Mouse (Mus musculus) lung, postnatal 14 days (tissue): ENCODE measurements around the gene Nmb.
A peak's percentile ranks its signal among the peaks of the same experiment; 100 is the strongest.

Experiments
- DNase-seq: peaks from one replicate; pipeline ENCODE4 v3.0.0; 2021

Gene Nmb

DNA sequence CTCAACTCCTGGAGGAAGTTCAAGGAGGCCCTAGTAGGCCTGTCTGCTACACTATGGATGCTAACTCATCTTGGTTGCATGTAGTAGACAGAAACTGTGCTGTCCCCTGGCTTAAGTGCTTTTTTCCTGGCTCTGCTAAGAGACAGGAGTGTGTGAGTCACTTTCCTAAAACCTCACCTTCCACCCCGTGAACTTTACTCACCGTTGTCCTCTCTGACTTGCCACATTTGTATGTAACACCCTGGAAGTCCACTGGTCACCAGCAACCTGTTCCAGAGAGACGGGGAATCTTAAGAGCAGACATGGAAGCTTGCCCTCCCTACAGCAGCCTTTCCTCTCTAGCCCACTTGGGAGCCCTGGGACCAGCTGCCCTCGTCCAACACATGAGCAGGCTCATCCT lies 7.2 kb downstream of the Nmb start:
- no peak for DNase-seq

DNA sequence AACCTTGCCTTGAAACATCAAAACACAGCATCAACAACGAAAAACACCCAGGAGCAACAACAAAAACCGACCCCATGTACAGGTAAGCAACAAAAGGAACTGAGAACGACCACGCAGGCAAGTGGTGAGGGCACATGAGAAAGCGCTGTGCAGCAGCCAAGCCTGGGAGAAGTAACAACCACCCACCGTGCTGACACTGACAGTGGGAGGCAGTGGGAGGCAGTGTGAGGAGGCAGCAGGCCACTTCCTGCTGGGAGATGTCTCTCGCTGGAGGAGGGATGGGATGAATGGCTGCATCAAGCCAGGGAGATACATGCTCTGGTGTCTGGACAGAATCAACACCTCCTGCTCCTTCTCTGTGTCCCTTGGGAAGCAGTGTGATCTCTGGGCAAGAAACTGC lies 7.7 kb downstream of the Nmb start:
- no peak for DNase-seq

DNA sequence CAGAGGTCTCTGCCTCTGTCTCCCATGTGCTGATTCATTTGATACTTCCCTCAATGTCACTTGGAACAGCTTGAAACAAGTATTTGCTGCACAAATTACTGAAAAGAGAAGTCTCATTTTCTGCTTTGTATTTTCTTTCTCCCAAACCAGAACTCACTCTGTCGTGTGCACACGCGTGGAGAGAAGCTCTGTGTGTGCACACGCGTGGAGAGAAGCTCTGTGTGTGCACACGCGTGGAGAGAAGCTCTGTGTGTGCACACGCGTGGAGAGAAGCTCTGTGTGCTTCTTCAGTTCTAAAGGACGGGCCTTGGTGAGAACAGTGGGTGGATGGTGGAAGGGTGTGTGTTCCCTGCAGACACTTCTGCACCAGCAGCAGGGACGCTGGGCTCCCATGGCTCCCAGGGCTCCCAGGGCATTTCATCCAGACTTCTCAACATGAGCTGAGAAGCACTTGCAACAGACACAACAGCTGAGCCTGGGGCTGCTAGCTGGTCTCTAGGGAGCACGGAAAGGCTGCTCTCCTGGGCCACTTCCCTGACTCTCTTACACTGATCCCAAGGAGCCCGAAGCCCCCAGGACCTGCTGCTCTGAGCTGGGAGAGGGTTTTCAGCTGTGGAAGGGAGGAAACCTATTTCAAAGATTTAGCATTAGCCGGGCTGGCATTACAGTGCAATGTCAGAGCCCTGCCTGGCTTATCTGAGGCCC lies 9.9 kb downstream of the Nmb start:
- no peak for DNase-seq

DNA sequence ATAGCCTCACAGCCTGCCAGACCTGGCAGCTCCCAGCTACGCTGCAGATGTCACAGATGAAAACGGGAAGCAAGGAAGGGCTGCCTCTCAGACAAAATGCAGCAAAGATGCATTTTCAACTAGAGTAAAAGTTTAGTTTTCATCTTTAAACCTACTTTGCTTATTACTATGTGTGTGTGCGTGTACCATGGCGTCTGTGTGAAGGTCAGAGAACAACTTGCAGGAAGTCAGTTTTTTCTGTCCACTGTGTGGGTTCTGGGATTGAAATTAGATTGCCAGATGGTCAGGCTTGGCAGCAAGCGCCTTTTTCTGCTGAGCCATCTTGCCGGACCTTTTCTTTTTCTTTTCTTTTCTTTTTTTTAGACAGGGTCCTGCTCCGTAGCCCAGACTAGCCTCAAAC lies 10.7 kb downstream of the Nmb start:
- no peak for DNase-seq

DNA sequence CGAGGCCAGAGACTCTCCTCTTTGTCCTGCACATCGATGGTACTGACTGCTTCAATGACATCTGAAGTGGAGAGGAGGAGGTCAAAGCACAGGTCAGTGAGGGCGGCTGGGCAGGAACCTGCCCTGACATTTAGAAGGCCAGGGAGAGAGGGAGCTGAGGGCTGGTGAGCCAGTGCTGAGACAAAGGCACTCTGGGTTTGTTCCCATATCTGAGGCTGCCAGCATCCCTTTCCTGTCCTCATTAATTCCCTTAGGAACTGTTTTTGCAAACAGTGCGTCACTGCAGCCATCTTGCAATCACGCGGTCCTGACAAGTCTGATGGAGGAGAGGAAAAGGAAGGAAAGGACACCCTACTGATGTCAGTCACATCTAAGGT lies 11.1 kb downstream of the Nmb start:
- DNase-seq: no peak

DNA sequence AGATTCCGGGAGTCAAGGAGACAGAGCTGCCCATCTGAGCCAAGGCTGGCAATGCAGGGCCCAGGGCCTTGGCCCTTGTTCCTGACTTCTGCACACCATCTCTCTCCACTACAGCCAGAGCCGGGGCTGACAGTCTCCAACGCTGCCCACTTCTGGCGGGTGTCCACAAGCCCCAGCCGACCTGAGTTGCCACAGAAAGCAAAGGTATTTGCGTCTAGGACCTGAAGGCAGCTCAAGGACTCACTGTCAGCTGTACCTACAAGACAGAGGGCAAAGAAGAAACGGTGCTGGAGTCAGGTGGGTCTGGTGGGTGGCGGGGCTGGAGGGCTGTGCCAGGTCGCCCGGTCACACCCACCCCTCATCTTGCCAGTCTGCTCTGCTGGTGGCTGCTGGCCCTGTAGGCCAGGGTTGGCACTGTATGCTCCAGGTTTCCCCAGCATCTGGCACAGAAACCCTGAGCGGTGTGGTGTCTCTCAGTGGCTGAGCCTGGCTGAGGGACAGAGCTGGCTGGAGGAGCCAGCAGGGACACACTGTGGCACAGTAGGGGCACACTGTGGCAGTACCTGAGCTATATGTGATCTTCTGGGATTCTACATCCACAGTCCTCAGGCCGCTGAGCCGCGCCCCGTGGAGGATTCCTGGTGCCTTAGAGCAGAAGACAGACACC lies 11.7 kb downstream of the Nmb start:
- no peak for DNase-seq

DNA sequence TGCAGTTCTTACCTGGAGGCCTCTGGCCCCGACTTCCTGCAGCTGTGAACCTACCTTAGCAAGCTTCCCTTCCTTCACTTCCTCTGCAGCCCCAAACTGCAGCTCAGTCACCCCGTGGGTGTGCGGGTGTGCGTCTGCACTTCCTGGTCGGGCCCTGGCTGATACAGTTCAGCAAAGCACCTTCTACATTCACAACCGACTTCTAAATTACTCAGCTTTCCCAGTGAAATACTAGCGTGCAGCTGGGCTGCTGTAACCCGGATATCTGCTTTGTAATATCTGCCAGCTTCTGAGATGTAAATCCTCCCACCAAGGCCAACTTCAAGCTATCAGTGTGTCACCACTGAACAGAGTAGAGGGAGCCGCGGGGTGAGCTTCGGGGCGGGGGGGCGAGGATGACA lies 15.0 kb downstream of the Nmb start:
- no peak for DNase-seq

DNA sequence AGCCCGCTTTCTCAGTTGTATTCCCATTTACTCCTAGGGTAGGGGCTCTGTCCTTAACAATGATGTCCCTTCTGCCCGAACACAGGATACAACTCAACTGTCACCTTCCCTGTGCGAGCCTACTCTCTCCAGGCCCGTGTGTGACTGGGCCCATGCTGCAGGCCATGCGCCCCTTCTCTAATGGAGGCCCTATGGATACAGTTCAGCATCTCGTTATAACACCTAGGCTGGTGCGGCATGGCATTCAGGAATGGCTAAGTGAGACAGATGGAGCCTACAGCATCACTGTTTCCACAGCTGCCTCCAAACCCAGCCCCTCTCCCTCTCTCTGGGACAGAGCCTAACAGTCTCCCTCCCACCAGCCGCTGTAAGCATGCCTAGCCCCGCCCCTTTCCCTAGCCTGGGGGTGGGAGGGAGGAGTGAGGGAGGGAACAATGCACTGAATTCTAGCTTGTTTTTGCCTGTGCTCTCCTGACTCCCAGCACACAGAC lies 15.8 kb downstream of the Nmb start:
- DNase-seq: peak; percentile 43

DNA sequence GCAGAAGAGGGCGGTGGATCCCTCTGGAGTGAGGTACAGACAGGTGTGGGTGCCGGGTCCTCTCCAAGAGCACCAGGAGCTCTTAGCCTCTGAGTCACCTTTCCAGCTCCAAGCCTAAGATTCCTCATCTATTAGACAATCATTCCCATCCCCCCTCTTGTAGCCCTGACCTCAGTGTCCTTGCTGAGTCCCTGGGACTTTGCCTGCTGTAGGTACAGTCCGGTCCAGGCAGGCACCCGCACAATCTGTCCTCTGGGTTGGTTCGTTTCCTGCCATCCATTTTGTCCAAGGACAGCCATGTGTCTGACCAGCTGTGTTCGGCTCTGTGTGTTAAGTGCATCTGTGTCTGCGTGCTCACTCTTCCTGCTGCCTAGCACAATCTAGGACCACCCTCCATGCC lies 16.3 kb downstream of the Nmb start:
- no peak for DNase-seq

DNA sequence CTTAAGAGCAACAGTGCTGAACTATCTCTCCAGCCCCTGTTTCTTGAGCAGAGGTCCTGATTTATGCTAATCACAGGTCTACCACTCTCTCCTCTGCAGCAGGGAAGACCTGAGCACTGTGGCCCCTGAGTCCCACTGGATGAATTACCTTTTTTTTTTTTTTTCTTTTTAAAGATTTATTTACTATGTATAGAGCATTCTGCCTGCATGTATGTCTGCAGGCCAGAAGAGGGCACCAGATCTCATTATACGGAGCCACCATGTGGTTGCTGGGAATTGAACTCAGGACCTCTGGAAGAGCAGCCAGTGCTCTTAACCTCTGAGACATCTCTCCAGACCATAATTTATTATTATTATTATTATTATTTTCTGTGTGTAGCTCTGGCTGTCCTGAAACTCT lies 19.2 kb downstream of the Nmb start:
- peak; percentile 28 for DNase-seq

DNA sequence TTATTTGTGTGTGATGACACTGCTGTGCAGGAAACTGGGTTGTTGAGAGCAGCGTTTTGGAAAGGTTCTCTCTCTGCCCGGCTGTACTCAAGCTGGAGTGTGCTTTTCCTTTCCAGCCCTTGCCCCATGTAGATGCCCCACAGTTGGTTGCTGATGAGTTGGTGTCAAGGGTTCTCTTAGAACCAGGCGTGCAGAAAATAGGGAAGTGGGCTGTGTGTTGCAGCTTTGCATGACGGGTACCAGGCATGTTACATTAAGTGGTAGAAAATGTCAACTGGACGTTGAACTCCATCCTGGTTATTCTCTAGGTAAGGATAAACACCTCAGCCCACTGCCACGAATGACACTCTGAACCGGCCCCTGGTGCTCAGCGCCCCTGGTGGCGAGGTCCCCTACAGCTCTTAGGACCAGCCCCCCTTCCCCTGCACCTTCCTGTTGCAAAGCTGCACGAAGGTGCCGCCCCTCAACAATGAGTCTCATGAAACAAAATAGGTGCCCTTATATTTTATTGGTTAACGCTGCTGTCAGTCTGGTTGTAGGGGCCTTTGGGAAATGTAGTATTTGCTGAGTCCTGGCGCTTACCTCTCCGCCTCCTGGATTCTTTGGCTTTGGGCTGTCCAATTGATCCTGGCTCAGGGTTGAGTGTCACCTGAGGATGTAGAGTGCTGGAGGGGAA lies 21.9 kb downstream of the Nmb start:
- peak; percentile 61 for DNase-seq

DNA sequence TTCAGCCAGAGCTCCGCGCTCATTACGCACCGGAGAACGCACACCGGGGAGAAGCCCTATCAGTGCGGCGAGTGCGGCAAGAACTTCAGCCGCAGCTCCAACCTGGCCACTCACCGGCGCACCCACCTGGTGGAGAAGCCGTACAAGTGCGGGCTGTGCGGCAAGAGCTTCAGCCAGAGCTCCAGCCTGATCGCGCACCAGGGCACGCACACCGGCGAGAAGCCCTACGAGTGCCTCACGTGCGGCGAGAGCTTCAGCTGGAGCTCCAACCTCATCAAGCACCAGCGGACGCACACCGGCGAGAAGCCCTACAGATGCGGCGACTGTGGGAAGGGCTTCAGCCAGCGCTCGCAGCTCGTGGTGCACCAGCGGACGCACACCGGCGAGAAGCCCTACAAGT lies 29.1 kb downstream of the Nmb start:
- DNase-seq: no peak

DNA sequence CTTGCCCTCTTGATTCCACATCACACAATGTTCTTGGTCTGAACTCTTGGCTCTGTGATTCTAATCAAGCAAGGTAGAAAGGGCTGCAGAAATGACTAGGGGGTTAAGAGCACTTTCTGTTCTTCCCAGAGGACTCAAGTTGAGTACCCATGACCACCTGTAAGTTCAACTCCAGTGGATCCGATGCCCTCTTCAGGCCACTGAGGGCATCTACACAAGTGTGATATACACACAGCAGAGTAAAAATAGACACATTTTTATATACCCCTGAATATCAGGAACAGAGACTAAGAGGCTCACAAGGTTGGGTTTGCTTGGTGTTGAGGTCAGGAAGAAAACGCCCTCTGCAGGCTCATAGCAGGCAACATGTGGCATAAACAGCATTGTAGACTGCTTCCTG lies 31.2 kb downstream of the Nmb start:
- DNase-seq: no peak

DNA sequence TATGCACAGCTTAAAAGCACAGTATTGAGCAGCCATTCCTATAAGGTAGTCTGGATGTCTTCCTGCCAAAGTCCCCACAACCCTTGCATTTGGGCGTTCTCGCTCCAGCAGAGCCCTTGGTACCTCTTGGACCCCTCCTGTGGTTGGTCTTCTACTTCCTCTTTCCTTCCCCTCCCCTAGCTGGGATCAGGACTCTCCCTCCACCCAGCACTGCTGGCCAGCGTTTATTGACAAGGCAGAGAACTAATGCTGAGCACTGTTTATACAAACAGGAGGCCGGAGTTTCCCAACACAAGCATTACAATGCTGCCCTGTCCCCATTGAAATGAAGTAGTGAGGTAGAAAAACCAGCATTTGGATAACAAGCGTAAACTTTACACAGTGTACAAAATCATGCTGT lies 31.8 kb downstream of the Nmb start:
- no peak for DNase-seq

DNA sequence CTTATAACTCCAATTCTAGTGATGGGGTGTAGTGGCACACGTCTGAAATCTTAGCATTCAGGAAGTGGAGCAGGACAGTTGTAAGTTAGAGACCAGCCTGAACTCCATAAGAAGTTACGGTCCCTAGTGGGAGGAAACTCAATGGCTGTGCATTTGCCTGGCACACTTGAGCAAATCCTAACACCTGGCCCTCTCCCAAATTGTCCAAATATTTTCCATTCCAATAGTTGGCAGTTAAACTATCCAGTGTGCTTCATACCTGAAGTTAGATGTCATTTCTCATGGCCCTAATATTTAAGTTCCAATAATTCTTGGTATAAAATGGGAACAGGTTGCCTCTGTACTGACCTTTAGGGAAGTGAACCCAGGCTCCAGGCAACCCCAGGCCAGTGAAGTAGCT lies 36.2 kb downstream of the Nmb start:
- no peak for DNase-seq

DNA sequence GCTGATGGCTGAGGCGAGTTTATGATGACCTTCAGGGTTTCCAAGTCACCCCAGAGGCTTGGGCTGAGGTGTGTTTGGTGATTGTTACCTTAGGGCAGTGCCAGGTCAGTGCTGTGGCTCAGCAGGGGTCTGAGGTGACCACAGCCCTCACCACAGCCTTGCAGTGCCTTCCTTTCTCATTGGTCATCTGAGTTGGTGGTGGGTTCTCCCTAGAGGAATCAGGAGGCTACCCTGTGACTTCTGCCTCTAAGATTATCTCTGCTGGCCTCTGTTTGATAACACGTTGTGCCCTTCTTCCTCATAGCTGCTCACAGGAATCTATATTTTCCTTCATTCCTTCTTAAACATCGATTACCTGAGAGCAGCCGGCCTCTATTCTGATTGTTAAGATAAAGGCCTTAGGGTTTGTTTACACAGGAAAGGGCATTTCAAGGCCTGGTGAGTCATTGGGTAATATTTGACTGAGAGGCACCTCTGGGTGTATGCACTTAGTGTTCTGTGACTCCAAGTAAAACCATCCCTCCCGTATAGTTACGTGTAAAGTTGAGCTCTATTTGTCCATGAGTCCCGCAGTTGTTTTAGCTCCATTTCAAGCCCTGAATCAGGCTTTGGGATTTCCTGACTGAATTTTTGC lies 38.2 kb downstream of the Nmb start:
- DNase-seq: no peak

DNA sequence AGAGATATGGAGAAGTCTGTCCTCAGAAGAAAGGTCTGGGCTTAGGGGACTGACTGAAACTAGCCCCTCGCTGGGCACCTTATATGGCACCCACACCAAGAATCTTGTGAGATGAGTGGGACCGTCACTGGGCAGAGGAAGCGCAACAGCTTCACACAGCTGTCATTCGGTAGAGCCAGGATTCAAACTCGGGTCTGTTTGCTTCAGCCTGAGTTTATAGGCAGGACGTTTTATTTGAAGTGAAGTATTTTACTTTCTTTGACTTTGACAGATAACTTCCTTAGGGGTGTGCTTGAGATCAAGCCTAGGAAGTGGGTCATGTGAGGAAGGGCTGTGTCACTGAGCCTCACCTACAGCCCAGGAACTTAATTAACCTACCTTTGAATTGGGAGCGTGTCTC lies 39.4 kb downstream of the Nmb start:
- no peak for DNase-seq

DNA sequence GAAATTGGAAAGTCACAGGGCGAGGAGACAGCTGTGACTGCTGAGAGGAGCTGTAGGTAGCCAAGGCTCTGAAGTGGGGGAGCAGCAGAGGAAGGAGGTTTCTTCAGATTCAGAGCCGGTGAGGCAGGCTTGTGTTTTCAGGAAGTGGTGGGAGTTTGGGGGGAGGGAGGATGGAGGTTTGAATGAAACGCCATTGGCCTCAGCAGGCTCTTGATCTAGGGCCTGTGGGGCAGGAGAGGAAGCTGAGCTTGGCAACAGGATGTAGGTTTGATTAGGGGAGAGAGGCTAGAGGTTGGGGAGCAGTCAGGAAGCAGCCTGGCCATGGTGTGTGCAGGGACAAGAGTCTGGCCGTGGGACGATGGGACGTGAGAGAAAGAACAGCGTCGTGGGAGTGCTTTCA lies 40.0 kb downstream of the Nmb start:
- peak; percentile 13 for DNase-seq

DNA sequence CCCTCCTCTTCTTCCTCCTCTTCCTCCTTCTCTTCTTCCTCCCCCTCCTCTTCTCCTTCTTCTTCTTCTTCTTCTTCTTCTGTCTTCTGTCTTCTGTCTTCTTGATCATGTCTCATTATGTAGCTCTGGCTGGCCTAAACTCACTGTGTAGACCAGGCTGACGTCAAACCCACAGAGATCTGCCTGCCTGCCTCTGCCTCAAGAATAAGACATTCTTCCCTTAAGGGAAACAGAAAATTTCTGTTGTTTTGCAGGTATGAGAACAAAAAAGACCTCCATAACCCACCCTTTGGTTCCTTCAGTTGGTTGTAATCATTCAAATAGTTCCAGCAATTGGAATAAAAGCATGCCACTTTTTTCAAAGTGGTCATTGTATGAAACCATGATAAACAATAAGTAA lies 40.7 kb downstream of the Nmb start:
- DNase-seq: no peak

DNA sequence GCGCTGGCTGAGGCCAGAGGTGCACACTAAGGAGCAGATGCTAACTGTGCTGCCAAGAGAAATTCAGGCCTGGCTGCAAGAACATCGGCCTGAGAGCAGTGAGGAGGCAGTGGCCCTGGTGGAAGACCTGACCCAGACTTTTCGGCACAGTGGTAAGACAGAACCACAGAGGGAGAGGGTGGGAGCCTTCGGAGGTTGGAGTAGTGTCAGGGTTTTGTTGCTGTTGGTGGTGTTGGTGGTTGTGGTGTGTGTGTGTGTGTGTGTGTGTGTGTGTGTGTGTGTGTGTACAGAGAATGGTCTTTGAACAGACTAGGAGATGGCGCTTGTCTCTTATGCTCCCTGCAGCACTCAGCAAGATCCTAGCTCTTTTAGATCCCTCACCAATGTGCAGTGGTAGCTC lies 41.4 kb downstream of the Nmb start:
- no peak for DNase-seq

DNA sequence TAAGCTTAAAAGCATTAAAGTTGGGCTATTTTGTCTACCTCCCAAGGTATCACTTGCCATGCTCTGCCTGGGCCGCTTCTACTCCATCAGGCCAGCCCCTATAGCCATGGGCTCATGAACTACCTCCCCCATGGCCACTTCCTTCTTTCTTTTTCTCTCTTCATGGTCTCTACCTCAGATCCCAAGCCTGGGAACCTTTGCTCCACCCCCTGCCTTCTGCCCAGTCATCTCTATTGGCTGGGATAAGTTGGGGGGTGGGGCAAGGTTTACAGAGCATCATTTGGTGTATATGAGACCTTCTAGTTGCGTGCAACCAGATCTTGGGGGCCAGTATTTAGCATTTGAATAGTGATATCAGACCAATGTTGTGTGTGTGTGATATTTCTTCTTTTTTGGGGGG lies 42.4 kb downstream of the Nmb start:
- no peak for DNase-seq

DNA sequence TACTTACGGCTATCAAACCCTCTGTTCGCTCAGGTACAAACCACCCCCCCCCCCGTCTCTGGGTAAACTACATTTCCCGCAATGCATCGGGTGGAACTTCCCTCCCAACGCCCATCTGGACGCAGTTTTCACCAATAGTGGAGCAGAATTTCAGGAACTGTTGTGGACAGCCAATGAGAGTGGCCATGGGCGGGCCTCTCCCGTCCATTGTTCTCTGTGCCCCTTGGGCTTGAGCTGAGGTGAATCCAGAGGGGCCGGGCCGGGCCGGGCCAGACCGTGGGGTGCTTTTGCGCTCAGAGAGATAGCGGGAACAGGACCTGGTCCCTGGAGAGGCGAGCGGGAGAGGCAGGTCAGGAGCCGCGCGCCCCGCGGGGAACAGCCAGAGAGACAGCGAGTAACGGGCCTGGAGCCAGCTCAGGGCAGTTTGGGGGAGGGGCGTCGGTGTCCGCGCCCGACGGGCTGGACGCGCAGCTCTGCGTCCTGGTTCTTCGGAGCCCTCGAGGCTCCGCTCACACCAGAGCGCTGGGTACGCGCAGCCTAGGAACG lies 44.1 kb downstream of the Nmb start, which contains the start of gene Zscan2:
Zscan2 (plus strand) TSS at position 192 of the 546 bp plus-strand sequence.
- DNase-seq: peak; percentile 86

DNA sequence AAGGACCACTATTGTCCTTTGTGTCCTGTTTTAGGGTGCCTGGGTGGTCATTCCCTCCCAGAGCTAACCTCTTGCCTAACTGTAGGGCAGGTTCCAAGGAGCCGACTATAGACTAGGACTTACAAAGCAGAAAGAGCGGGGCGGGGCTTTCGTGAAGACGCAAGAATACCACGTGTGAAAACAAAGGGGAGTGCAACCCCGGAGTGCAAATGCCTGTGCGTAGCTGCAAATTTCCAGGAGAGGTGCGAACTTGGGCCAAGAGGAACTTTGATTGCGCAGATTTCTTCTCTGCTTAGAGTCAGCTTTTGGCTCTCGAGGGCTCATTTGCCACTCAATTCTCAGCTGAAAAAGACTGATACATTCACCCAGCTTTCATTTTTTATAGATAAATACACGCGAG lies 44.6 kb downstream of the Nmb start:
- peak; percentile 71 for DNase-seq
